Mouse (Mus musculus) forebrain, embryonic 14.5 days (tissue): ENCODE measurements around the gene Wdr83os. TPM values are rescaled to one million over a fixed set of nuclear protein-coding genes. Genes with fewer than 3 reads are reported as not detected.
A peak's percentile ranks its signal among the peaks of the same experiment; 100 is the strongest.
"Not testable (repeated sequence)": the region's sequence is repeated elsewhere in the genome, so short reads cannot be mapped to it uniquely, and the experiment has no call there.

Experiments
- ATAC-seq: fragments of 200-750 bp; cut with Nextera tagmentation; 2 replicates; pipeline ENCODE4 v1.8.0; 2017; ENCODE audit warnings: mild to moderate bottlenecking, moderate library complexity
- DNase-seq: peaks from one replicate; pipeline ENCODE4 v3.0.0-alpha.2; 2015; ENCODE audit warnings: low spot score
- H3K27ac ChIP-seq: fragments of 300-500 bp; sonication (generic); 2 replicates; pipeline ENCODE4 v1.5.1; 2014; ENCODE audit warnings: low read depth, mild to moderate bottlenecking, control low read depth, low read length, moderate library complexity
- H3K27me3 ChIP-seq: fragments of 300-500 bp; sonication (generic); replicated peaks from 2 replicates; pipeline ENCODE4 v1.6.1; 2014; ENCODE audit warnings: low read length, control low read depth, mixed read lengths; ENCODE audit not compliant: control insufficient read depth, insufficient read depth
- H3K36me3 ChIP-seq: fragments of 300-500 bp; sonication (generic); 2 replicates; pipeline ENCODE4 v1.6.1; 2014; ENCODE audit warnings: low read length, control low read depth; ENCODE audit not compliant: control insufficient read depth, insufficient read depth
- H3K4me1 ChIP-seq: fragments of 300-500 bp; sonication (generic); 2 replicates; pipeline ENCODE4 v1.6.1; 2014; ENCODE audit warnings: antibody characterized with exemption, low read length, control low read depth; ENCODE audit not compliant: control insufficient read depth, insufficient read depth
- H3K4me2 ChIP-seq: fragments of 300-500 bp; sonication (generic); 2 replicates; pipeline ENCODE4 v1.6.1; 2014; ENCODE audit warnings: mild to moderate bottlenecking, control low read depth, low read length
- H3K4me3 ChIP-seq: fragments of 300-500 bp; sonication (generic); 2 replicates; pipeline ENCODE4 v1.5.1; 2014; ENCODE audit warnings: low read depth, low read length, control low read depth
- H3K9ac ChIP-seq: fragments of 300-500 bp; sonication (generic); 2 replicates; pipeline ENCODE4 v1.6.1; 2014; ENCODE audit warnings: mild to moderate bottlenecking, low read length, control low read depth, moderate library complexity
- H3K9me3 ChIP-seq: fragments of 300-500 bp; sonication (generic); replicated peaks from 2 replicates; pipeline ENCODE4 v1.6.1; 2016; ENCODE audit warnings: low read length, control low read depth, mixed read lengths; ENCODE audit not compliant: control insufficient read depth
- WGBS: fragments of 180-500 bp; shearing (Covaris S2); extraction: QIAGEN DNeasy Blood & Tissue Kit; methylation state at CpG from one replicate; pipeline ENCODE4 v1.1.7; 2014; 5-methylcytosine and 5-hydroxymethylcytosine counted together
- polyA plus RNA-seq: library from polyadenylated mRNA; unstranded; fragments of >200 nt; fragmentation: Nextera tagmentation; extraction: Ambion mirVana; gene quantifications from 2 replicates; pipeline ENCODE4 v1.2.1, GENCODE M21; 2014

Gene Wdr83os
- polyA plus RNA-seq, 1 experiment from 2014 or later: 170 TPM

DNA sequence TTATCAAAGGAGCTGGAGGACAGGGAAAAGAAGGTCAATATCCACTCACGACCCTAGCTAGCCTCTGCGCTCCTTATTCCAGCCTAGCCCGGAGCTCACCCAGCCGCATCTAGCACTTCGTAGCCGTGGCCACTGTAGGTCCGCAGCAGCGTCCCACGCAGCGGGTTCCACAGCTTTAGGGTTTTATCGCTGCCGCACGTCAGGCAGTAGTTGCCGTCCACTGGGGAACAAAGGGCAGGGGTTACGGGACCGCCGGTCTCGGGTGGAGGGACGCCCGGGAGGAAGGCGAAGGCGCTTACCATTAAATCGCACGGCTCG lies 367 bp upstream of the Wdr83os start:
- WGBS: under 1% methylated on average over 25 of the region's 25 CpGs
- Histone ChIP-seq H3K4me2 (peak overlapping the region; percentile 94), H3K27me3 (no peaks in the 10 kb centered on the region), H3K9ac (peak overlapping the region; percentile 92), H3K4me1 (peaks cover 19% of the 10 kb centered on the region), H3K4me3 (peak overlapping the region; percentile 94), H3K9me3 (no peaks in the 10 kb centered on the region), H3K27ac (0 out of 2 replicates have a peak overlapping the region, but pooled peaks have one; percentile 21), H3K36me3 (peaks cover 31% of the 10 kb centered on the region)
- DNase-seq (no peak), ATAC-seq (0 out of 2 replicates have a peak, but pooled peaks have one; percentile 9)

DNA sequence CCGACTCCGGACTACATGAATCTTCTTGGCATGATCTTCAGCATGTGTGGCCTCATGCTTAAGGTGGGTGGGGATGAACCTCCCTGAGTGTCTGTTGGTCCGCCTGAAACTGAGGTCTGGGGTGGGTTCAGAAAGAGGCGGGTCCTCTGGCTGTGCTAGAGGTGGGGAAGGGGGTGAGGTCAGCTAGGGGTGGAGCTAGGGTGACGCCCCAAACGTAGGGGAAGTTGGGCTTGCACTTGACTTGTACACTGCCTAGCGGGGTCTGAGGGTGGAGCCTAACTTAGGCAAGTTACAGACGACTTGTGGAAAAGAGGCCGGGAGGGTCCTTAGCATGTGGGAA lies 646 bp downstream of the Wdr83os start, which contains the start of gene Wdr83:
Gene Wdr83 (minus strand): TSS at position 91 of the 340 bp plus-strand sequence.
- no peaks in the 10 kb centered on the region for H3K9me3 ChIP-seq
- WGBS: under 1% methylated on average over 9 of the region's 9 CpGs
- H3K27ac ChIP-seq: 0 out of 2 replicates have a peak within 1 kb of the TSS, but pooled peaks have one; percentile 21
- no peak for DNase-seq
- H3K4me2 ChIP-seq: peak within 1 kb of the TSS; percentile 94
- peak; percentile 21 for ATAC-seq
- peak within 1 kb of the TSS; percentile 94 for H3K4me3 ChIP-seq
- H3K27me3 ChIP-seq: no peaks in the 10 kb centered on the region
- peaks cover 19% of the 10 kb centered on the region for H3K4me1 ChIP-seq
- H3K36me3 ChIP-seq: peaks cover 28% of the 10 kb centered on the region
- H3K9ac ChIP-seq: peak within 1 kb of the TSS; percentile 92

DNA sequence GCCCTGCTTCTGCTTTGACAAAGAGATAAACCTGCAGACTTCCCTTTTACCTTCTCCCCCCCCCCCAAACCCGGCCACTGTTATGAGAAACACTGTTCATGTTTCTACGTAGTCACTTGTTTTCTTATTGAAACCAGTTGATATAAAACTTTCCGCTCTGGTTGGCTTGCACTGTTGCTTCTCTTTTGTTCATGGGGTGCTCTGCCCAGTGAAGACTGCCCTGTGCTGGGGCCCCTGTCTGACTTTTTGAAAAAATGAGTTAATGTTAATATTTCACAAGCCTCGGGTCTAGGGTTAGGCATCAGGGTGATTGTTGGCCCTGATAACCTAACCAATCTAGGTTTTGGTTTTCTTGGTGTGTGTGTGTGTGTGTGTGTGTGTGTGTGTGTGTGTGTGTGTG lies 1.6 kb downstream of the Wdr83os start:
- H3K9me3 ChIP-seq, H3K27ac ChIP-seq, H3K4me3 ChIP-seq, ATAC-seq, H3K27me3 ChIP-seq, DNase-seq, H3K9ac ChIP-seq: not testable (repeated sequence)
- peaks cover 19% of the 10 kb centered on the region for H3K4me1 ChIP-seq
- 91% methylated on average over 4 of the region's 4 CpGs for WGBS
- H3K36me3 ChIP-seq: peaks cover 27% of the 10 kb centered on the region
- H3K4me2 ChIP-seq: peak overlapping the region; percentile 94; the same call in 1 of the 2 replicates

DNA sequence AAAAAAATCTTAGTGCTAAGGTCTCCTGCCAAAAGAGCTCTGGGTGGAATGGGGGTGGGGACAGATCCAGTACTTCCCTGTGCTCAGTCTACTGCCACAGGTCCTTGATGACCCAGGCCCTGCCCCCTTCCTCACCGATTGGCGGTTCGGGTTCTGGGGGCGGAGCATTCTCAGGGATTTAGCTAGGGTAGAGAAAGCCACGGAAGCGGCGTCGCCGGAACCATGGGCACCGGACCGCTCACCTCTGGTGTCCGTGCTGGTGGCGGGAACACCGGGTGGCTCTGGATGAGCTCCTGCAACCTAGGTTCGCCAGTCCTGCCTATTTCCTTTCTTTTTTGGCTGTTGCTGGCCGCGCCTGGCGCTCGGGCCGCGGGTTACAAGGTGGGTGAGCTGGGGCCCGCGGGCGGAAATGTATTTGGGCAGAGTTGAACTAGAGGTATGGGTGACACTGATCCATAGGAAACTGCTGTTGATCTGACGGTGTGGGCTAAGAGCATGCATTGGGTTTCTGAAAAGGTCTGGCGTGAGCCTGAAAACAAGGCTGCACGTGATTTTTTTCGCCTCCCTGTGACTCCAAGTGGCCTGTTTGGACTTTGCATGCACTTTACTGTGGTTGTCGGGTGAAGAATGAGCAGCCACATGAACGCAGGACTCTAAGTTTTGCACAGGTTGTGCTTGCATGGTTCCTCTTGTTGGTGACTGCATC lies 2.7 kb downstream of the Wdr83os start, which contains the start of gene Man2b1:
Gene Man2b1 (plus strand): TSS at position 163 of the 706 bp plus-strand sequence.
- peaks cover 27% of the 10 kb centered on the region for H3K36me3 ChIP-seq
- WGBS: 1% methylated on average over 30 of the region's 30 CpGs
- H3K9ac ChIP-seq: peak within 1 kb of the TSS; percentile 76
- H3K9me3 ChIP-seq: no peaks in the 10 kb centered on the region
- no peak within 1 kb of the TSS for H3K27ac ChIP-seq
- DNase-seq (peak; percentile 83), ATAC-seq (peak; percentile 84)
- no peaks in the 10 kb centered on the region for H3K27me3 ChIP-seq
- peak within 1 kb of the TSS; percentile 81 for H3K4me2 ChIP-seq
- H3K4me3 ChIP-seq: peak within 1 kb of the TSS; percentile 52
- peaks cover 19% of the 10 kb centered on the region for H3K4me1 ChIP-seq

DNA sequence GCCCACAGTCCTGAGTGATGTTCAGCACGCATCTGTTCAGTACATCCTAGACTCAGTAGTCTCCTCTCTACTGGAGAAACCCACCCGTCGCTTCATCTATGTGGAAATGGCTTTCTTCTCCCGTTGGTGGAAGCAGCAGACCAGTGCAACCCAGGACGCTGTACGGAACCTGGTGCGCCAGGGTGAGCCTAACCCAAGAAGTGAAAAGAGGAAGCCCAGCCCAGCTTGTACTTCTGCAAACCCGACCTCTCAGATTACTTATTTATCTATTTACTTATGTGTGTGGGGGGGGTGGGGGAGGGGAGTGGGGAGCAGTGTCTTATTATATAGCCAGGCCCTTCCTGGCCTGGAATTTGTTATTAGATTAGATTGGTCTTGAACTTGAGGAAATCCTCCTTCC lies 4.1 kb downstream of the Wdr83os start:
- H3K9me3 ChIP-seq: no peaks in the 10 kb centered on the region
- no peaks in the 10 kb centered on the region for H3K27me3 ChIP-seq
- no peak overlapping the region for H3K9ac ChIP-seq
- H3K36me3 ChIP-seq: peaks cover 23% of the 10 kb centered on the region; the same call in 1 of the 2 replicates
- no peak for DNase-seq
- H3K27ac ChIP-seq: no peak overlapping the region
- no peak for ATAC-seq
- 88% methylated on average over 8 of the region's 8 CpGs for WGBS
- no peak overlapping the region for H3K4me3 ChIP-seq
- H3K4me2 ChIP-seq: no peak overlapping the region
- peaks cover 16% of the 10 kb centered on the region for H3K4me1 ChIP-seq

DNA sequence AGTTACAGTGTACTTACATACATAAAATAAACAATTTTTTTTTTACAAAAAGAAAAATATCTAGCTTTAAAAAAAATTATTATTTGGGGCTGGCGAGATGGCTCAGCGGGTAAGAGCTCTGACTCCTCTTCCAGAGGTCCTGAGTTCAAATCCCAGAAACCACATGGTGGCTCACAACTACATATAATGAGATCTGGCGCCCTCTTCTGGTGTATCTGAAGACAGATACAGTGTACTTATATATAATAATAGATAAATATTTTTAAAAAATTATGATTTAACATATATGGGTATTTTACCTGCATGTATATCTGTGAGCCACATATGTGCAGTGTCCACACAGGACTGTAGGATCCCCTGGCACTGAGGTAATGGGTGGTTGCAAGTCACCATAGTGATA lies 5.7 kb downstream of the Wdr83os start:
- no peak overlapping the region for H3K27ac ChIP-seq
- no peak overlapping the region for H3K4me3 ChIP-seq
- H3K27me3 ChIP-seq: no peaks in the 10 kb centered on the region
- WGBS: 80% methylated on average over 3 of the region's 3 CpGs
- DNase-seq (no peak), ATAC-seq (no peak)
- H3K4me2 ChIP-seq: no peak overlapping the region
- no peak overlapping the region for H3K9ac ChIP-seq
- H3K9me3 ChIP-seq: no peaks in the 10 kb centered on the region
- H3K36me3 ChIP-seq: peaks cover 29% of the 10 kb centered on the region; the same call in 1 of the 2 replicates
- H3K4me1 ChIP-seq: peaks cover 14% of the 10 kb centered on the region

DNA sequence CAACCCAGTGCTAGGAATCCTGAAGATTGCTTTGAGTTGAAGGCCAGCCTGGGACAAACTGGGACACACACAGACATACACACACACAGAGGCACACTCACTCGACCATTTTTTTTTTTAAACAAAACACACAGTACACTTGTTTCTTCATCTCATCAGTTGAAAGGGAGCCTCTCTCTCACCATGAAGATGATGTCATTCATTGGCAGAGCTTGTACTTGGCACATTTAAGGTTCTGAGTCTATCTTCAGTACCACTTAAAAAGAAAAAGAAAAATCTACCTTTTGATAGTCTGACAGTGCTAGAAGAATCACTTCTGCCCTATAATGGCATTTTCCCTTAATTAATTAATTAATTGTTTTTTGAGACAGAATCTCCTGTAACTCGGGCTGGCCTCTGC lies 8.2 kb downstream of the Wdr83os start:
- Histone ChIP-seq H3K4me2 (no peak overlapping the region), H3K27me3 (no peaks in the 10 kb centered on the region), H3K4me1 (no peaks in the 10 kb centered on the region; the same call in 1 of the 2 replicates), H3K27ac (no peak overlapping the region), H3K4me3 (no peak overlapping the region), H3K9ac (no peak overlapping the region), H3K36me3 (peaks cover 35% of the 10 kb centered on the region), H3K9me3 (no peaks in the 10 kb centered on the region)
- ATAC-seq (no peak), DNase-seq (no peak)
- WGBS: 67% methylated on average over 2 of the region's 2 CpGs

DNA sequence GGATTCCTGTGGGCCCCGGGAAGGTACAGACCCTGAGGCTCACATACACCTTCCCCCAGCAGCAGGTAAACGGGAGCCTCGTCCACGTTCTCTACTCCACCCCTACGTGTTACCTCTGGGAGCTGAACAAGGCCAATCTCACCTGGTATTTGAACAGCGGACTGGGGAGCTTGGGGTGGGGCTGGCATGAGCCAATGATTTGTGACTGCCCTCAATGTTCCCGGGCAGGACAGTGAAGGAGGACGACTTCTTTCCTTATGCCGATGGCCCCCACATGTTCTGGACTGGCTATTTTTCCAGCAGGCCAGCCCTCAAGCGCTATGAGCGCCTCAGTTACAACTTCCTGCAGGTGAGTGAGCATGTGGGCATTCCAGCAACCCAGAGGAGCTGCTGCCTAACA lies 10.3 kb downstream of the Wdr83os start:
- 89% methylated on average over 11 of the region's 11 CpGs for WGBS
- no peak for ATAC-seq

DNA sequence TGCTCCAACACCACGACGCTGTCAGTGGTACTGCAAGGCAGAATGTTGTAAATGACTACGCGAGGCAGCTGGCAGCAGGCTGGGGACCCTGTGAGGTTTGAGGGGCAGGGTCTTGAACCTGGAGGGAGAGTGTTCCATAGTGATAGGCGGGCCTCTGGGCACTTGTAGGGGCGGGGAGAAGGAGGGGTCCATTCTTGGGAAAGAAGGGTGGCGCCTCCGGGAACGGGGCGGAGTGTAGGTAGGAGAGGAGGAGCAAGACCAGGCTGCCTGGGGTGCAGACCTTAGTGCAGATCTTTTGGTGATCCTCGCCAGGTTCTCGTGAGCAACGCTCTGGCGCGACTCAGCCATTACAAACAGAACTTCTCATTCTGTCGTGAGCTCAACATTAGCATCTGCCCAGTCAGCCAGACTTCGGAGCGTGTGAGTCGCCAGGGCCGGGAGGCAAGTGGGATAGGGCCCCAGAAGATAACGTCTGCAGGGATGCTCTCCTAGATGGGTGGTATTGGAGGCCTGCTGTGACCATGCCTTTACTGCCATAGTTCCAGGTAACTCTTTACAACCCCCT lies 11.1 kb downstream of the Wdr83os start:
- Histone ChIP-seq H3K9ac (no peak overlapping the region), H3K4me1 (no peaks in the 10 kb centered on the region), H3K27me3 (no peaks in the 10 kb centered on the region), H3K36me3 (peaks cover 47% of the 10 kb centered on the region), H3K4me3 (no peak overlapping the region), H3K9me3 (no peaks in the 10 kb centered on the region), H3K27ac (no peak overlapping the region), H3K4me2 (no peak overlapping the region)
- ATAC-seq (no peak), DNase-seq (no peak)
- WGBS: 29% methylated on average over 21 of the region's 21 CpGs

More for the DNA sequence above, 10.3 kb downstream of the Wdr83os start:
- no peaks in the 10 kb centered on the region for H3K9me3 ChIP-seq
- no peaks in the 10 kb centered on the region for H3K27me3 ChIP-seq
- H3K4me3 ChIP-seq: no peak overlapping the region
- H3K4me1 ChIP-seq: no peaks in the 10 kb centered on the region
- H3K4me2 ChIP-seq: no peak overlapping the region
- H3K27ac ChIP-seq: no peak overlapping the region
- peaks cover 42% of the 10 kb centered on the region for H3K36me3 ChIP-seq
- no peak overlapping the region for H3K9ac ChIP-seq
- DNase-seq: no peak
